Mouse (Mus musculus) neural tube, embryonic 15.5 days (tissue): Measurements from ENCODE around the gene Pola2. TPM values are rescaled to one million over a fixed set of nuclear protein-coding genes. Genes with fewer than 3 reads are reported as not detected.

Source experiments
- ATAC-seq: fragments of 200-750 bp; cut with Nextera tagmentation; 2 replicates; pipeline ENCODE4 v1.8.0; 2017; ENCODE audit warnings: mild to moderate bottlenecking, moderate TSS enrichment, moderate library complexity; ENCODE audit not compliant: low FRiP score
- H3K27ac ChIP-seq: fragments of 300-500 bp; sonication (generic); replicated peaks from 2 replicates; pipeline ENCODE4 v1.5.1; 2015; ENCODE audit warnings: mild to moderate bottlenecking, inconsistent platforms
- H3K27me3 ChIP-seq: fragments of 300-500 bp; sonication (generic); replicated peaks from 2 replicates; pipeline ENCODE4 v1.6.1; 2015; ENCODE audit warnings: inconsistent platforms
- H3K36me3 ChIP-seq: fragments of 300-500 bp; sonication (generic); 2 replicates; pipeline ENCODE4 v1.6.1; 2015; ENCODE audit warnings: inconsistent platforms
- H3K4me1 ChIP-seq: fragments of 300-500 bp; sonication (generic); 2 replicates; pipeline ENCODE4 v1.6.1; 2015; ENCODE audit warnings: inconsistent platforms
- H3K4me2 ChIP-seq: fragments of 300-500 bp; sonication (generic); 2 replicates; pipeline ENCODE4 v1.6.1; 2015; ENCODE audit warnings: inconsistent platforms, mild to moderate bottlenecking, moderate library complexity
- H3K4me3 ChIP-seq: fragments of 300-500 bp; sonication (generic); replicated peaks from 2 replicates; pipeline ENCODE4 v1.5.1; 2015; ENCODE audit warnings: mild to moderate bottlenecking, inconsistent platforms
- H3K9ac ChIP-seq: fragments of 300-500 bp; sonication (generic); replicated peaks from 2 replicates; pipeline ENCODE4 v1.6.1; 2015; ENCODE audit warnings: mild to moderate bottlenecking, inconsistent platforms
- H3K9me3 ChIP-seq: fragments of 300-500 bp; sonication (generic); replicated peaks from 2 replicates; pipeline ENCODE4 v1.6.1; 2016; ENCODE audit warnings: inconsistent platforms
- WGBS: fragments of 180-500 bp; shearing (Covaris S2); methylation state at CpG from one replicate; pipeline ENCODE4 v1.1.7; 2015; ENCODE audit warnings: mixed read lengths; 5-methylcytosine and 5-hydroxymethylcytosine counted together
- polyA plus RNA-seq: library from polyadenylated mRNA; unstranded; fragments of >200 nt; fragmentation: Nextera tagmentation; extraction: Ambion mirVana; gene quantifications from 2 replicates; pipeline ENCODE4 v1.2.1, GENCODE M21; 2015

The Pola2 gene
- polyA plus RNA-seq, 1 experiment from 2014 or later, result 19.9 TPM

- H3K4me3 ChIP-seq, result no peak overlapping the region
- H3K9ac ChIP-seq, result no peak overlapping the region
- no peak overlapping the region for H3K4me2 ChIP-seq
- no peak for ATAC-seq
- peaks cover 20% of the 10 kb centered on the region for H3K4me1 ChIP-seq
- H3K27ac ChIP-seq, result no peak overlapping the region
- no peaks in the 10 kb centered on the region for H3K36me3 ChIP-seq
- H3K27me3 ChIP-seq, result no peaks in the 10 kb centered on the region
- 59% methylated on average over 3 of the region's 3 CpGs for WGBS
- H3K9me3 ChIP-seq, result no peaks in the 10 kb centered on the region
These were observed 28.7 kb downstream of the Pola2 start for GRCm38 (mm10) chr19:5935266-5935665.

GRCm38 (mm10) chr19:5929634-5930596 lies 34.1 kb downstream of the Pola2 start:
- Histone ChIP-seq H3K27me3 (peaks cover 8% of the 10 kb centered on the region; the same call in 1 of the 2 replicates), H3K36me3 (no peaks in the 10 kb centered on the region), H3K9me3 (no peaks in the 10 kb centered on the region), H3K4me3 (no peak overlapping the region), H3K27ac (0 out of 2 replicates have a peak overlapping the region, but pooled peaks have one; percentile 43), H3K4me1 (peaks cover 22% of the 10 kb centered on the region), H3K9ac (no peak overlapping the region), H3K4me2 (no peak overlapping the region)
- no peak for ATAC-seq
- 57% methylated on average over 14 of the region's 14 CpGs for WGBS

- Histone ChIP-seq H3K4me2 (no peak overlapping the region), H3K27ac (no peak overlapping the region), H3K4me3 (no peak overlapping the region), H3K9me3 (no peaks in the 10 kb centered on the region), H3K27me3 (peaks cover 8% of the 10 kb centered on the region; the same call in 1 of the 2 replicates), H3K4me1 (peaks cover 26% of the 10 kb centered on the region), H3K36me3 (no peaks in the 10 kb centered on the region), H3K9ac (no peak overlapping the region)
- WGBS, result 69% methylated on average over 3 of the region's 3 CpGs
- no peak for ATAC-seq
These were observed 35.5 kb downstream of the Pola2 start for GRCm38 (mm10) chr19:5928546-5928945.

GRCm38 (mm10) chr19:5928104-5928503 lies 35.9 kb downstream of the Pola2 start:
- no peaks in the 10 kb centered on the region for H3K36me3 ChIP-seq
- no peak overlapping the region for H3K27ac ChIP-seq
- peaks cover 8% of the 10 kb centered on the region; the same call in 1 of the 2 replicates for H3K27me3 ChIP-seq
- H3K9me3 ChIP-seq, result no peaks in the 10 kb centered on the region
- H3K4me3 ChIP-seq, result no peak overlapping the region
- no peak for ATAC-seq
- no peak overlapping the region for H3K4me2 ChIP-seq
- WGBS, result 76% methylated on average over 6 of the region's 6 CpGs
- H3K9ac ChIP-seq, result no peak overlapping the region
- H3K4me1 ChIP-seq, result peaks cover 28% of the 10 kb centered on the region

- no peak overlapping the region for H3K9ac ChIP-seq
- no peaks in the 10 kb centered on the region for H3K9me3 ChIP-seq
- ATAC-seq, result no peak
- 75% methylated on average over 8 of the region's 8 CpGs for WGBS
- no peak overlapping the region for H3K4me2 ChIP-seq
- no peak overlapping the region for H3K27ac ChIP-seq
- H3K27me3 ChIP-seq, result peaks cover 8% of the 10 kb centered on the region; the same call in 1 of the 2 replicates
- H3K4me3 ChIP-seq, result no peak overlapping the region
- H3K36me3 ChIP-seq, result no peaks in the 10 kb centered on the region
- peaks cover 34% of the 10 kb centered on the region for H3K4me1 ChIP-seq
These were observed 36.5 kb downstream of the Pola2 start for GRCm38 (mm10) chr19:5927532-5927931.

- no peaks in the 10 kb centered on the region for H3K36me3 ChIP-seq
- H3K9ac ChIP-seq, result no peak overlapping the region
- H3K27ac ChIP-seq, result no peak overlapping the region
- 70% methylated on average over 11 of the region's 11 CpGs for WGBS
- peaks cover 38% of the 10 kb centered on the region for H3K4me1 ChIP-seq
- ATAC-seq, result no peak
- no peak overlapping the region for H3K4me2 ChIP-seq
- no peaks in the 10 kb centered on the region for H3K9me3 ChIP-seq
- H3K4me3 ChIP-seq, result no peak overlapping the region
- H3K27me3 ChIP-seq, result peaks cover 8% of the 10 kb centered on the region; the same call in 1 of the 2 replicates
These were observed 37.0 kb downstream of the Pola2 start for GRCm38 (mm10) chr19:5927026-5927425.

- Histone ChIP-seq H3K4me2 (peak overlapping the region; percentile 78), H3K27ac (peak overlapping the region; percentile 87), H3K27me3 (peaks cover 8% of the 10 kb centered on the region; the same call in 1 of the 2 replicates), H3K4me1 (peaks cover 44% of the 10 kb centered on the region), H3K36me3 (no peaks in the 10 kb centered on the region), H3K9ac (peak overlapping the region; percentile 33), H3K9me3 (no peaks in the 10 kb centered on the region), H3K4me3 (peak overlapping the region; percentile 65)
- WGBS, result 37% methylated on average over 11 of the region's 11 CpGs
- no peak for ATAC-seq
These were observed 38.6 kb downstream of the Pola2 start for GRCm38 (mm10) chr19:5925311-5925855.

- Histone ChIP-seq H3K4me2 (peak within 1 kb of the TSS; percentile 78), H3K36me3 (no peaks in the 10 kb centered on the region), H3K9ac (peak within 1 kb of the TSS; percentile 66), H3K27ac (peak within 1 kb of the TSS; percentile 87), H3K27me3 (peaks cover 8% of the 10 kb centered on the region; the same call in 1 of the 2 replicates), H3K4me3 (peak within 1 kb of the TSS; percentile 65), H3K4me1 (peaks cover 37% of the 10 kb centered on the region), H3K9me3 (no peaks in the 10 kb centered on the region)
- WGBS, result 0% methylated on average over 18 of the region's 18 CpGs
- peak; percentile 97 for ATAC-seq
These were observed 39.3 kb downstream of the Pola2 start, which contains the start of gene Cdc42ep2 for GRCm38 (mm10) chr19:5924713-5925093. TSS of gene Cdc42ep2 (minus strand) at chr19:5924816.

GRCm38 (mm10) chr19:5923990-5924712 lies 39.9 kb downstream of the Pola2 start:
- H3K4me2 ChIP-seq, result peak overlapping the region; percentile 78
- under 1% methylated on average over 38 of the region's 38 CpGs for WGBS
- peak overlapping the region; percentile 87 for H3K27ac ChIP-seq
- no peaks in the 10 kb centered on the region for H3K9me3 ChIP-seq
- ATAC-seq, result peak; percentile 85
- no peaks in the 10 kb centered on the region for H3K36me3 ChIP-seq
- peaks cover 8% of the 10 kb centered on the region; the same call in 1 of the 2 replicates for H3K27me3 ChIP-seq
- H3K4me1 ChIP-seq, result peaks cover 37% of the 10 kb centered on the region
- peak overlapping the region; percentile 66 for H3K9ac ChIP-seq
- H3K4me3 ChIP-seq, result peak overlapping the region; percentile 65

GRCm38 (mm10) chr19:5922963-5923362 lies 41.0 kb downstream of the Pola2 start:
- no peak for ATAC-seq
- Histone ChIP-seq H3K36me3 (peaks cover 4% of the 10 kb centered on the region; the same call in 1 of the 2 replicates), H3K27me3 (peaks cover 8% of the 10 kb centered on the region; the same call in 1 of the 2 replicates), H3K4me1 (peaks cover 37% of the 10 kb centered on the region), H3K4me2 (peak overlapping the region; percentile 78), H3K4me3 (no peak overlapping the region; the same call in 1 of the 2 replicates), H3K9me3 (no peaks in the 10 kb centered on the region), H3K27ac (no peak overlapping the region), H3K9ac (no peak overlapping the region; the same call in 1 of the 2 replicates)
- WGBS, result 92% methylated on average over 3 of the region's 3 CpGs
